In the genomic region with DNA sequence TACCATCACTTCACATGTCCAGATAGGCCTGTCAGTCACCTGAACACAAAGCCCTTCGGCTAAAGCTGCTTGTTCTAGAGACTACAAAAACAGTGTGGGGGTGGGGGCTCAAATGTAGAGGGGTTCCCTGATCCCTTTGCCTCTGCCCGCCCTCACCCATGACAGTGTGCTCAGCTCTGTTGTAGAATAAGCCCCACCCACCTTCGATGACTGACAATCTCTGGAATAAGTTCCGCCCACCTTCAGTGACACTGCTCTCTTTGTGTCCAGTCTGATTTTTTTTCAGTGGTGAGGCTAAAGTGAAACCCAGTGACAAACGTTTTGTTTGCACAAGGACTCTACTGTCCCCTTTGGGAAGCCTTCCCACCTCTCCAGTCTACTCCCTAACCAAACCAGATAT, we compare ENCODE assay signal across 10 mouse cellular contexts. TPM values are rescaled to one million over a fixed set of nuclear protein-coding genes. Genes with fewer than 3 reads are reported as not detected.
DNase-seq lines count a peak whose midpoint lies in the region; ATAC-seq and TF ChIP-seq lines count a peak whose summit lies in the region.
"Had no signal": no experiment of that assay in that cellular context is flagged by ENCODE, and none has a peak within 500 bp of the region (broad histone marks: within the 10 kb centered on the region; RNA-seq: fewer than 3 reads in every experiment).

No protein-coding gene starts in this region.

- intact Hi-C loops in left cerebral cortex, postnatal 14 days (cut with DNase I), result no loop called here

- H3K9ac ChIP-seq in forebrain, embryonic 14.5 days (ENCODE audit: low read length), result no peak overlapping the region
- H3K9ac ChIP-seq in hindbrain, postnatal 0 days (replicated peaks; ENCODE audit: low read length), result no peak overlapping the region

- no peak for DNase-seq in forebrain, embryonic 10.5 days (ENCODE audit: extremely low spot score, low spot score)
- no peak for DNase-seq in forebrain, embryonic 14.5 days (ENCODE audit: low spot score)
- DNase-seq in lung, postnatal 10 days, result peak; percentile 16
- no peak for DNase-seq in lung, adult 2 months
- DNase-seq in hindbrain, postnatal 0 days (ENCODE audit: low spot score), result peak; percentile 53
- DNase-seq in retina, embryonic 14.5 days (ENCODE audit: low spot score), result peak; percentile 39
- no peak for DNase-seq in urinary bladder, adult 18-20 months (ENCODE audit: low spot score in 2 of 2)
- DNase-seq in left cerebral cortex, postnatal 14 days (ENCODE audit: low spot score in 2 of 2), result no peak
- DNase-seq: gastrocnemius, postnatal 25 days had no signal

- H3K4me3 ChIP-seq in forebrain, embryonic 10.5 days, result no peak overlapping the region
- H3K4me3 ChIP-seq in forebrain, embryonic 14.5 days (ENCODE audit: low read depth, low read length), result no peak overlapping the region
- no peak overlapping the region for H3K4me3 ChIP-seq in lung, adult 2 months (replicated peaks; ENCODE audit: extremely low read depth, low read depth, low read length)
- H3K4me3 ChIP-seq in hindbrain, postnatal 0 days (ENCODE audit: low read length), result no peak overlapping the region

- peak overlapping the region; percentile 58; the same call in 1 of the 2 replicates for H3K27ac ChIP-seq in forebrain, embryonic 10.5 days
- no peak overlapping the region for H3K27ac ChIP-seq in forebrain, embryonic 14.5 days (ENCODE audit: low read depth, low read length)
- H3K27ac ChIP-seq in hindbrain, postnatal 0 days, result peak overlapping the region; percentile 74

- no peaks in the 10 kb centered on the region for H3K9me3 ChIP-seq in forebrain, embryonic 10.5 days
- no peaks in the 10 kb centered on the region for H3K9me3 ChIP-seq in forebrain, embryonic 14.5 days (replicated peaks; ENCODE audit: control insufficient read depth, low read length)
- no peaks in the 10 kb centered on the region for H3K9me3 ChIP-seq in hindbrain, postnatal 0 days (ENCODE audit: low read length)

- no peaks in the 10 kb centered on the region for H3K36me3 ChIP-seq in forebrain, embryonic 10.5 days (replicated peaks)
- H3K36me3 ChIP-seq in forebrain, embryonic 14.5 days (ENCODE audit: control insufficient read depth, insufficient read depth, low read length), result no peaks in the 10 kb centered on the region
- no peaks in the 10 kb centered on the region for H3K36me3 ChIP-seq in hindbrain, postnatal 0 days (ENCODE audit: insufficient read depth, low read length)

- TF ChIP-seq CTCF in lung, adult 2 months (IDR thresholded peaks at IDR 0.05; ENCODE audit: insufficient read depth, low read length), result no peak
- TF ChIP-seq CTCF in hindbrain, postnatal 0 days (IDR thresholded peaks at IDR 0.05; ENCODE audit: low read depth), result no peak

- no peaks in the 10 kb centered on the region for H3K27me3 ChIP-seq in forebrain, embryonic 10.5 days (ENCODE audit: poor library complexity, severe bottlenecking)
- no peaks in the 10 kb centered on the region for H3K27me3 ChIP-seq in forebrain, embryonic 14.5 days (replicated peaks; ENCODE audit: control insufficient read depth, insufficient read depth, low read length)
- H3K27me3 ChIP-seq in hindbrain, postnatal 0 days (ENCODE audit: insufficient read depth, low read length), result no peaks in the 10 kb centered on the region

- no peak for ATAC-seq in forebrain, embryonic 14.5 days
- peak; percentile 57 for ATAC-seq in hindbrain, postnatal 0 days
- ATAC-seq: inflammation-experienced regulatory T-cells, adult 6 months had no signal

- no peak overlapping the region for H3K4me2 ChIP-seq in forebrain, embryonic 14.5 days (ENCODE audit: low read length)
- H3K4me2 ChIP-seq in hindbrain, postnatal 0 days (ENCODE audit: low read depth, low read length), result no peak overlapping the region

- H3K4me1 ChIP-seq in forebrain, embryonic 10.5 days, result peaks cover 41% of the 10 kb centered on the region
- H3K4me1 ChIP-seq in forebrain, embryonic 14.5 days (ENCODE audit: control insufficient read depth, insufficient read depth, low read length), result peaks cover 11% of the 10 kb centered on the region
- H3K4me1 ChIP-seq in lung, adult 2 months (ENCODE audit: control insufficient read depth, insufficient read depth, low read length), result no peaks in the 10 kb centered on the region
- peaks cover 7% of the 10 kb centered on the region; the same call in 1 of the 2 replicates for H3K4me1 ChIP-seq in hindbrain, postnatal 0 days (ENCODE audit: insufficient read depth, low read length)

- 67% methylated on average over 5 of the region's 5 CpGs for whole genome bisulfite sequencing in forebrain, embryonic 10.5 days
- 54% methylated on average over 5 of the region's 5 CpGs for WGBS in forebrain, embryonic 14.5 days
- 57% methylated on average over 5 of the region's 5 CpGs for WGBS in lung, adult 2 months
- 58% methylated on average over 5 of the region's 5 CpGs for WGBS in hindbrain, postnatal 0 days

- TF ChIP-seq POLR2A in lung, adult 2 months (IDR thresholded peaks at IDR 0.05; ENCODE audit: borderline replicate concordance, extremely low read depth, low read depth, low read length), result no peak

RNA-seq across cellular contexts. Expression of gene Kcna6, which starts 26.1 kb away (rescaled TPM):
- 2.9 and 3.4 TPM in 2 replicates for polyA plus RNA-seq in forebrain, embryonic 10.5 days (2016; fragmentation: Nextera tagmentation; extraction: Ambion mirVana)
- 6.7 and 9.1 TPM in 2 replicates for polyA plus RNA-seq in forebrain, embryonic 14.5 days (2014; fragmentation: Nextera tagmentation; extraction: Ambion mirVana)
- 0.31 and 0.93 TPM in 2 replicates for polyA plus RNA-seq in lung, adult 2 months (2012; rRNA removed)
- total RNA-seq in hindbrain, postnatal 0 days (2014; rRNA removed), result 66.4 and 67.5 TPM in 2 replicates
- polyA plus RNA-seq in hindbrain, postnatal 0 days (2015; fragmentation: Nextera tagmentation; extraction: Ambion mirVana), result 23.6 TPM in 2 replicates
- total RNA-seq in left cerebral cortex, postnatal 14 days (2021), result 10 to 100 TPM; 76.4 to 78.5 TPM
- polyA plus RNA-seq: inflammation-experienced regulatory T-cells, adult 6 months had no signal

Comparison
In these comparisons a context has a peak if more than half of its experiments do, and no peak if none do; other contexts are left out.
1. DNase-seq: peak in lung, postnatal 10 days (single experiment), hindbrain, postnatal 0 days (single experiment) and retina, embryonic 14.5 days (single experiment); none in forebrain, embryonic 10.5 days (single experiment), forebrain, embryonic 14.5 days (single experiment), lung, adult 2 months (single experiment), urinary bladder, adult 18-20 months (0 of 2) and left cerebral cortex, postnatal 14 days (0 of 2).